Comparison of ENCODE assay signal across 8 mouse cellular contexts in genomic region chr12:24680096-24680491, GRCm38 (mm10). TPM values are rescaled to one million over a fixed set of nuclear protein-coding genes. Genes with fewer than 3 reads are reported as not detected.
DNase-seq lines count a peak whose midpoint lies in the region; ATAC-seq lines count a peak whose summit lies in the region.
"Had no signal": no experiment of that assay in that cellular context is flagged by ENCODE, and none has a peak within 500 bp of the region (broad histone marks: within the 10 kb centered on the region; RNA-seq: fewer than 3 reads in every experiment).

No protein-coding gene starts in this region.

- peak overlapping the region; percentile 70; the same call in 1 of the 2 replicates for H3K9ac ChIP-seq in embryonic facial prominence, embryonic 12.5 days
- peak overlapping the region; percentile 78 for H3K9ac ChIP-seq in hindbrain, embryonic 13.5 days
- peak overlapping the region; percentile 74 for H3K9ac ChIP-seq in limb, embryonic 12.5 days (replicated peaks)

- DNase-seq in gastrocnemius, adult 18-20 months (ENCODE audit: low spot score), result peak; percentile 65
- peak; percentile 28 for DNase-seq in neural tube, embryonic 10.5 days (ENCODE audit: extremely low spot score, low spot score)
- no peak for DNase-seq in cerebellum, postnatal 36 days
- no peak for DNase-seq in adrenal gland, postnatal 10 days

- peaks cover 19% of the 10 kb centered on the region for H3K4me1 ChIP-seq in embryonic facial prominence, embryonic 12.5 days
- H3K4me1 ChIP-seq in hindbrain, embryonic 13.5 days (replicated peaks), result peaks cover 18% of the 10 kb centered on the region
- peaks cover 20% of the 10 kb centered on the region for H3K4me1 ChIP-seq in limb, embryonic 12.5 days (replicated peaks)

- WGBS in embryonic facial prominence, embryonic 12.5 days, result 14% methylated on average over 9 of the region's 9 CpGs
- WGBS in hindbrain, embryonic 13.5 days, result 24% methylated on average over 9 of the region's 9 CpGs
- 12% methylated on average over 9 of the region's 9 CpGs for WGBS in limb, embryonic 12.5 days

- peak overlapping the region; percentile 63 for H3K4me3 ChIP-seq in embryonic facial prominence, embryonic 12.5 days
- peak overlapping the region; percentile 63 for H3K4me3 ChIP-seq in hindbrain, embryonic 13.5 days
- H3K4me3 ChIP-seq in limb, embryonic 12.5 days (replicated peaks), result peak overlapping the region; percentile 65

- no peak for ATAC-seq in embryonic facial prominence, embryonic 12.5 days (ENCODE audit: insufficient number of reproducible peaks, insufficient read depth, low FRiP score, low TSS enrichment)
- ATAC-seq in hindbrain, embryonic 13.5 days (ENCODE audit: low FRiP score), result no peak
- no peak for ATAC-seq in limb, embryonic 12.5 days (ENCODE audit: insufficient number of reproducible peaks, insufficient read depth, low FRiP score, low TSS enrichment, low read depth)

- peaks cover 34% of the 10 kb centered on the region for H3K27me3 ChIP-seq in embryonic facial prominence, embryonic 12.5 days
- peaks cover 36% of the 10 kb centered on the region for H3K27me3 ChIP-seq in hindbrain, embryonic 13.5 days
- H3K27me3 ChIP-seq in limb, embryonic 12.5 days, result peaks cover 53% of the 10 kb centered on the region

- H3K27ac ChIP-seq in embryonic facial prominence, embryonic 12.5 days, result no peak overlapping the region
- H3K27ac ChIP-seq in hindbrain, embryonic 13.5 days, result no peak overlapping the region
- no peak overlapping the region for H3K27ac ChIP-seq in limb, embryonic 12.5 days

- peak overlapping the region; percentile 96 for H3K4me2 ChIP-seq in embryonic facial prominence, embryonic 12.5 days (replicated peaks)
- peak overlapping the region; percentile 92 for H3K4me2 ChIP-seq in hindbrain, embryonic 13.5 days
- peak overlapping the region; percentile 93 for H3K4me2 ChIP-seq in limb, embryonic 12.5 days

- no peaks in the 10 kb centered on the region for H3K36me3 ChIP-seq in embryonic facial prominence, embryonic 12.5 days
- H3K36me3 ChIP-seq in hindbrain, embryonic 13.5 days, result no peaks in the 10 kb centered on the region
- H3K36me3 ChIP-seq in limb, embryonic 12.5 days, result no peaks in the 10 kb centered on the region

- no peaks in the 10 kb centered on the region for H3K9me3 ChIP-seq in embryonic facial prominence, embryonic 12.5 days
- no peaks in the 10 kb centered on the region for H3K9me3 ChIP-seq in hindbrain, embryonic 13.5 days
- H3K9me3 ChIP-seq in limb, embryonic 12.5 days, result no peaks in the 10 kb centered on the region
- H3K9me3 ChIP-seq: megakaryocyte, embryonic 14.5 days had no signal

RNA-seq across cellular contexts. Expression of gene Cys1, which starts 1.5 kb away (rescaled TPM):
- polyA plus RNA-seq in embryonic facial prominence, embryonic 12.5 days (2016; fragmentation: Nextera tagmentation; extraction: Ambion mirVana), result 2.6 and 2.7 TPM in 2 replicates
- 1 to 10 TPM; 1.7 to 2.7 TPM for total RNA-seq in gastrocnemius, adult 18-20 months (2021)
- 0.56 and 1.6 TPM in 2 replicates for polyA plus RNA-seq in hindbrain, embryonic 13.5 days (2015; fragmentation: Nextera tagmentation; extraction: Ambion mirVana)
- 1.3 and 2.6 TPM in 2 replicates for polyA plus RNA-seq in limb, embryonic 12.5 days (2016; fragmentation: Nextera tagmentation; extraction: Ambion mirVana)
- total RNA-seq in adrenal gland, postnatal 10 days (2021), result 1 to 10 TPM; 2.7 to 4.4 TPM

RNA-seq across cellular contexts. Expression of gene Rrm2, which starts 27.9 kb away (rescaled TPM):
- polyA plus RNA-seq in embryonic facial prominence, embryonic 12.5 days (2016; fragmentation: Nextera tagmentation; extraction: Ambion mirVana), result 289 and 307 TPM in 2 replicates
- under 1 TPM; 0.71 to 0.87 TPM for total RNA-seq in gastrocnemius, adult 18-20 months (2021)
- 71.9 and 90.1 TPM in 2 replicates for polyA plus RNA-seq in hindbrain, embryonic 13.5 days (2015; fragmentation: Nextera tagmentation; extraction: Ambion mirVana)
- polyA plus RNA-seq in limb, embryonic 12.5 days (2016; fragmentation: Nextera tagmentation; extraction: Ambion mirVana), result 367 and 394 TPM in 2 replicates
- total RNA-seq in adrenal gland, postnatal 10 days (2021), result 10 to 100 TPM; 43.7 to 50.5 TPM

RNA-seq across cellular contexts. Expression of gene Klf11, which starts 29.0 kb away (rescaled TPM):
- 13.6 and 13.8 TPM in 2 replicates for polyA plus RNA-seq in embryonic facial prominence, embryonic 12.5 days (2016; fragmentation: Nextera tagmentation; extraction: Ambion mirVana)
- total RNA-seq in gastrocnemius, adult 18-20 months (2021), result 1 to 10 TPM; 4.3 to 6.3 TPM
- polyA plus RNA-seq in hindbrain, embryonic 13.5 days (2015; fragmentation: Nextera tagmentation; extraction: Ambion mirVana), result 15.9 and 17.6 TPM in 2 replicates
- polyA plus RNA-seq in limb, embryonic 12.5 days (2016; fragmentation: Nextera tagmentation; extraction: Ambion mirVana), result 12.0 and 12.8 TPM in 2 replicates
- total RNA-seq in adrenal gland, postnatal 10 days (2021), result 10 to 100 TPM; 20.5 to 21.4 TPM

Comparison
In these comparisons a context has a peak if more than half of its experiments do, and no peak if none do; other contexts are left out.
1. DNase-seq: peak in gastrocnemius, adult 18-20 months (single experiment) and neural tube, embryonic 10.5 days (single experiment); none in cerebellum, postnatal 36 days (0 of 2) and adrenal gland, postnatal 10 days (single experiment).
2. Peak in every context shown above with its lines, with median percentiles within 50 percentile points of each other: H3K4me2 ChIP-seq, H3K4me3 ChIP-seq and H3K9ac ChIP-seq.